ENCODE assay signal across 9 mouse cellular contexts in genomic region chr17:14672402-14672801, GRCm38 (mm10). TPM values are rescaled to one million over a fixed set of nuclear protein-coding genes. Genes with fewer than 3 reads are reported as not detected.
DNase-seq lines count a peak whose midpoint lies in the region; ATAC-seq lines count a peak whose summit lies in the region.
"Had no signal": no experiment of that assay in that cellular context is flagged by ENCODE, and none has a peak within 500 bp of the region (broad histone marks: within the 10 kb centered on the region; RNA-seq: fewer than 3 reads in every experiment).

No protein-coding gene starts in this region.

- intact Hi-C loops in heart, postnatal 25 days (cut with DNase I) = no loop called here

- H3K27me3 ChIP-seq in heart, embryonic 11.5 days (ENCODE audit: control insufficient read depth, insufficient read depth, low read length) = peaks cover 3% of the 10 kb centered on the region; the same call in 1 of the 2 replicates
- no peaks in the 10 kb centered on the region for H3K27me3 ChIP-seq in hindbrain, embryonic 11.5 days (ENCODE audit: control insufficient read depth, insufficient read depth, low read length)
- H3K27me3 ChIP-seq: limb, embryonic 13.5 days had no signal

- peak; percentile 92 for DNase-seq in heart, adult 18-20 months
- peak; percentile 91 for DNase-seq in Muller cell, postnatal 12 days (ENCODE audit: inconsistent ontology term)
- DNase-seq in cerebellum, adult 8-10 months = peak; percentile 17
- DNase-seq in heart, postnatal 25 days (ENCODE audit: low spot score) = peak; percentile 77
- DNase-seq in skeletal muscle tissue, adult 2 months (ENCODE audit: low read depth, low spot score) = peak; percentile 80
- DNase-seq in right cerebral cortex, postnatal 14 days = no peak
- DNase-seq in hindbrain, embryonic 11.5 days (ENCODE audit: low spot score) = no peak

- 54% methylated on average over 5 of the region's 5 CpGs for WGBS in heart, embryonic 11.5 days (ENCODE audit: insufficient replicate concordance)
- WGBS in hindbrain, embryonic 11.5 days = 38% methylated on average over 5 of the region's 5 CpGs

- H3K27ac ChIP-seq in heart, embryonic 11.5 days (ENCODE audit: low read depth, low read length) = no peak overlapping the region
- no peak overlapping the region for H3K27ac ChIP-seq in hindbrain, embryonic 11.5 days (ENCODE audit: low read depth, low read length)
- H3K27ac ChIP-seq: limb, embryonic 13.5 days had no signal

- no peak overlapping the region for H3K4me3 ChIP-seq in heart, embryonic 11.5 days (ENCODE audit: low read depth, low read length)
- H3K4me3 ChIP-seq in hindbrain, embryonic 11.5 days (ENCODE audit: low read depth, low read length) = no peak overlapping the region
- H3K4me3 ChIP-seq: limb, embryonic 13.5 days had no signal

- no peaks in the 10 kb centered on the region for H3K4me1 ChIP-seq in heart, embryonic 11.5 days (ENCODE audit: control insufficient read depth, insufficient read depth, low read length)
- no peaks in the 10 kb centered on the region for H3K4me1 ChIP-seq in hindbrain, embryonic 11.5 days (replicated peaks; ENCODE audit: control insufficient read depth, insufficient read depth, low read length)
- H3K4me1 ChIP-seq: limb, embryonic 13.5 days had no signal

- H3K4me2 ChIP-seq in heart, embryonic 11.5 days = no peak overlapping the region
- no peak overlapping the region for H3K4me2 ChIP-seq in hindbrain, embryonic 11.5 days (replicated peaks; ENCODE audit: low read depth, low read length)
- H3K4me2 ChIP-seq: limb, embryonic 13.5 days had no signal

- H3K9me3 ChIP-seq in heart, embryonic 11.5 days (replicated peaks; ENCODE audit: control insufficient read depth, low read length) = no peaks in the 10 kb centered on the region
- H3K9me3 ChIP-seq in hindbrain, embryonic 11.5 days (ENCODE audit: control insufficient read depth, low read length) = no peaks in the 10 kb centered on the region
- H3K9me3 ChIP-seq: limb, embryonic 13.5 days had no signal

- no peak overlapping the region for H3K9ac ChIP-seq in heart, embryonic 11.5 days (ENCODE audit: low read depth, low read length)
- no peak overlapping the region for H3K9ac ChIP-seq in hindbrain, embryonic 11.5 days (ENCODE audit: low read depth, low read length)
- H3K9ac ChIP-seq: limb, embryonic 13.5 days had no signal

- no peaks in the 10 kb centered on the region for H3K36me3 ChIP-seq in heart, embryonic 11.5 days (ENCODE audit: control insufficient read depth, insufficient read depth, low read length)
- no peaks in the 10 kb centered on the region for H3K36me3 ChIP-seq in hindbrain, embryonic 11.5 days (ENCODE audit: control insufficient read depth, insufficient read depth, low read length)

- no peak; the same call in 1 of the 2 replicates for ATAC-seq in heart, embryonic 11.5 days (replicated peaks; ENCODE audit: insufficient number of reproducible peaks, low FRiP score, low TSS enrichment)
- ATAC-seq in hindbrain, embryonic 11.5 days (ENCODE audit: low FRiP score) = no peak

RNA-seq across cellular contexts. Expression of gene Thbs2, which starts 21.6 kb away (rescaled TPM):
- 10 to 100 TPM; 11.1 to 11.2 TPM for total RNA-seq in heart, adult 18-20 months (2021)
- 2.7 and 4.0 TPM in 2 replicates for polyA plus RNA-seq in heart, embryonic 11.5 days (2014; fragmentation: Nextera tagmentation; extraction: Ambion mirVana)
- 10 to 100 TPM; 14.6 to 16.5 TPM for total RNA-seq in heart, postnatal 25 days (2021)
- polyA plus RNA-seq in hindbrain, embryonic 11.5 days (2014; fragmentation: Nextera tagmentation; extraction: Ambion mirVana) = 7.9 and 8.0 TPM in 2 replicates

Comparison
In these comparisons a context has a peak if more than half of its experiments do, and no peak if none do; other contexts are left out.
1. DNase-seq: peak in heart, adult 18-20 months (2 of 2), Muller cell, postnatal 12 days (single experiment), cerebellum, adult 8-10 months (single experiment), heart, postnatal 25 days (single experiment) and skeletal muscle tissue, adult 2 months (single experiment); none in right cerebral cortex, postnatal 14 days (single experiment) and hindbrain, embryonic 11.5 days (single experiment).